Mouse (Mus musculus): ENCODE results near the gene Pmvk. TPM values are rescaled to one million over a fixed set of nuclear protein-coding genes. Genes with fewer than 3 reads are reported as not detected.

Gene Pmvk
- polyA plus RNA-seq, 1 experiment from 2014 or later = 142 TPM

DNA sequence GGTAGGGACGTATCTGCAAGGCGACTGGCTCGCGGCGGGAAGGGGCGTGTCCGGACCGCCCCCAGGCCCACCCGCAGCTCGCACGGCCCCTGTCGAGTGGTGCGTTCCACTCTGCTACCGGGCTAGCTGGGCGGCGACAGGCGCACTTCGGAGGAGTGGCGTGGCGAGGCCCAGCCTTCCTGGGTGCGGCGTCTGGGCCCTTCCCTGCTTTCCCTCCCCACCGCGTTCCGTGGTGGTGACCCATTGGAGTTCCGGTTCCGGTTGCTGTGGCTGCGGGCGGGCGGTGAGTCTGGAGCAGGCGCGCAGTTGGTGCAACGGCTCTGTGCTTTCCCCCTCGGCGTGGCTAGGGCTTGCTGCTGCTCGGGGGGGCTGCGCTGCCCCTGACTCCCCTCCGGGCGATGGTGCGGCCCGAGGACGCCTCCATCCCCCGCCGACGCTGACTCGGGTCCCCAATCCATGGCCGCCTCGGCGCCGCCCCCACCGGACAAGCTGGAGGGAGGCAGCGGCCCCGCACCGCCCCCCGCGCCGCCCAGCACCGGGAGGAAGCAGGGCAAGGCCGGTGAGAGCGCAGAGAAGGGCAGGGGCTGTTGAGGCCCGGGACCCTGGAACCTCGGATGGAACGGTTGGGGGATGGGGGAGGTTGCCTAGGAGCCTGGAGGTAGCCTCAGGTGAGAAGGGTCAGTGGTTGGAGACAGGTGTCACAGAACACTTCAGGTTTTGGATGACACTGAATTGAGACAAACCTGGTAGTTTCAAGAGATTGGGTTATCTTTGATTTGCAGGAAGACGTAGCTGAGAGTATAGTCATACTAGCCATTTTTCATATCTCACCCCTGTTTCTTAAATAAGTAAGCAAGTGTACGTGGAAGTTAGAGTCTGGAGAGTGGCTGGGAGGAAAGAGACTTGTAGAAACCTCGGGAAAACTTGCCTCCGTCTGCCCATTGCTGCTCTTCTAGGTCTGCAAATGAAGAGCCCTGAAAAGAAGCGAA lies 23.9 kb upstream of the Pmvk start, which contains the start of gene Pygo2:
TSS of gene Pygo2 (plus strand) at position 44 of the 989 bp plus-strand sequence.
- Histone ChIP-seq H3K27me3 (replicated peaks) (no peaks in the 10 kb centered on the region), H3K4me2 (peak within 1 kb of the TSS; percentile 59), H3K4me1 (peaks cover 33% of the 10 kb centered on the region), H3K9ac (replicated peaks) (peak within 1 kb of the TSS; percentile 96), H3K9me3 (replicated peaks) (no peaks in the 10 kb centered on the region), H3K4me3 (replicated peaks) (peak within 1 kb of the TSS; percentile 79), H3K36me3 (peaks cover 29% of the 10 kb centered on the region), H3K27ac (replicated peaks) (peak within 1 kb of the TSS; percentile 88)
- WGBS = 3% methylated on average over 64 of the region's 68 CpGs
- peak; percentile 98 for ATAC-seq (ENCODE audit: low FRiP score)

- 93% methylated on average over 8 of the region's 8 CpGs for WGBS
- Histone ChIP-seq H3K4me2 (no peak overlapping the region), H3K4me3 (replicated peaks) (no peak overlapping the region), H3K36me3 (peaks cover 23% of the 10 kb centered on the region), H3K4me1 (peaks cover 47% of the 10 kb centered on the region), H3K27ac (replicated peaks) (no peak overlapping the region), H3K27me3 (replicated peaks) (no peaks in the 10 kb centered on the region), H3K9ac (replicated peaks) (no peak overlapping the region), H3K9me3 (replicated peaks) (no peaks in the 10 kb centered on the region)
- ATAC-seq (ENCODE audit: low FRiP score) = no peak
These were observed 21.7 kb upstream of the Pmvk start for GRCm38 (mm10) chr3:89432606-89433005.

DNA sequence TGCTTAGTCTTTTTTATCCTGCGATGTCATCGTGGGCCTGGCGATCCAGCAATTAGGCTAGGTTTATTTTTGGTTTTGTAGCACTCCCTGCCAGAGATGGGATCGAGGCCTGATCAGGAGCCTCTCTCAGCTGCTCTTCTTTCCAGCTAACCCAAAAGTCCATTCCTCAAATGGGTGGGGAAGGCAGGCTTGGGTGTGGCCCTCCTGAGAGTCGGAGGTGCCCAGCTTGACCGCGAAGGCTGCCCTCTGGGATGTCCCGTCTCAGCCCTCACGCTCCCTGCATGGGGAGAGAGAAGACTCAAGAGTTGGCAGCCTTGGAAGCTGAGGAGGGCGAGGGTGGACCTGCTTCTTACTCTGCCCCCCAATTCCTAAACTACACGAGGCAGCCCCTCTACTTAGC lies 19.8 kb upstream of the Pmvk start:
- Histone ChIP-seq H3K4me1 (peaks cover 47% of the 10 kb centered on the region), H3K27me3 (replicated peaks) (no peaks in the 10 kb centered on the region), H3K36me3 (peaks cover 22% of the 10 kb centered on the region), H3K4me3 (replicated peaks) (no peak overlapping the region), H3K9ac (replicated peaks) (no peak overlapping the region), H3K4me2 (no peak overlapping the region), H3K27ac (replicated peaks) (no peak overlapping the region; the same call in 1 of the 2 replicates), H3K9me3 (replicated peaks) (no peaks in the 10 kb centered on the region)
- ATAC-seq (ENCODE audit: low FRiP score) = no peak
- WGBS = 89% methylated on average over 11 of the region's 11 CpGs

- Histone ChIP-seq H3K9ac (replicated peaks) (no peak overlapping the region), H3K4me2 (no peak overlapping the region), H3K4me1 (peaks cover 47% of the 10 kb centered on the region), H3K36me3 (peaks cover 22% of the 10 kb centered on the region), H3K4me3 (replicated peaks) (no peak overlapping the region), H3K27ac (replicated peaks) (peak overlapping the region; percentile 4; the same call in 1 of the 2 replicates), H3K9me3 (replicated peaks) (no peaks in the 10 kb centered on the region), H3K27me3 (replicated peaks) (no peaks in the 10 kb centered on the region)
- no peak for ATAC-seq (ENCODE audit: low FRiP score)
- 68% methylated on average over 7 of the region's 7 CpGs for WGBS
These were observed 19.3 kb upstream of the Pmvk start for GRCm38 (mm10) chr3:89435041-89435440.

- H3K4me2 ChIP-seq = peak within 1 kb of the TSS; percentile 46
- peak within 1 kb of the TSS; percentile 62 for H3K27ac ChIP-seq (replicated peaks)
- 5% methylated on average over 15 of the region's 16 CpGs for WGBS
- H3K27me3 ChIP-seq (replicated peaks) = no peaks in the 10 kb centered on the region
- H3K36me3 ChIP-seq = peaks cover 22% of the 10 kb centered on the region
- ATAC-seq (ENCODE audit: low FRiP score) = peak; percentile 53; the same call in 1 of the 2 replicates
- peaks cover 40% of the 10 kb centered on the region for H3K4me1 ChIP-seq
- H3K4me3 ChIP-seq (replicated peaks) = peak within 1 kb of the TSS; percentile 36
- no peaks in the 10 kb centered on the region for H3K9me3 ChIP-seq (replicated peaks)
- H3K9ac ChIP-seq (replicated peaks) = 0 out of 2 replicates have a peak within 1 kb of the TSS, but pooled peaks have one; percentile 8
These were observed 17.9 kb upstream of the Pmvk start, which contains the start of gene Pbxip1 for GRCm38 (mm10) chr3:89436176-89437113. Gene Pbxip1, plus strand, starts transcription at chr3:89436706.

- Histone ChIP-seq H3K9me3 (replicated peaks) (no peaks in the 10 kb centered on the region), H3K4me3 (replicated peaks) (peak overlapping the region; percentile 36), H3K9ac (replicated peaks) (0 out of 2 replicates have a peak overlapping the region, but pooled peaks have one; percentile 8), H3K27ac (replicated peaks) (peak overlapping the region; percentile 62), H3K4me1 (peaks cover 32% of the 10 kb centered on the region), H3K36me3 (peaks cover 22% of the 10 kb centered on the region), H3K27me3 (replicated peaks) (no peaks in the 10 kb centered on the region), H3K4me2 (peak overlapping the region; percentile 46)
- no peak for ATAC-seq (ENCODE audit: low FRiP score)
- 22% methylated on average over 5 of the region's 5 CpGs for WGBS
These were observed 17.1 kb upstream of the Pmvk start for GRCm38 (mm10) chr3:89437269-89437668.

- H3K27ac ChIP-seq (replicated peaks) = no peak overlapping the region
- no peaks in the 10 kb centered on the region for H3K36me3 ChIP-seq
- ATAC-seq (ENCODE audit: low FRiP score) = no peak
- no peaks in the 10 kb centered on the region for H3K27me3 ChIP-seq (replicated peaks)
- no peaks in the 10 kb centered on the region for H3K9me3 ChIP-seq (replicated peaks)
- H3K4me2 ChIP-seq = no peak overlapping the region
- H3K9ac ChIP-seq (replicated peaks) = no peak overlapping the region
- no peak overlapping the region for H3K4me3 ChIP-seq (replicated peaks)
- H3K4me1 ChIP-seq = peaks cover 15% of the 10 kb centered on the region
- WGBS = 87% methylated on average over 2 of the region's 2 CpGs
These were observed 13.7 kb upstream of the Pmvk start for GRCm38 (mm10) chr3:89440691-89441090.

GRCm38 (mm10) chr3:89448720-89449537 lies 5.4 kb upstream of the Pmvk start:
- Histone ChIP-seq H3K27me3 (replicated peaks) (no peaks in the 10 kb centered on the region), H3K4me2 (no peak overlapping the region), H3K36me3 (no peaks in the 10 kb centered on the region), H3K9ac (replicated peaks) (no peak overlapping the region), H3K4me3 (replicated peaks) (no peak overlapping the region), H3K4me1 (0 out of 2 replicates have a peak, but pooled peaks cover 9% of the 10 kb centered on the region), H3K27ac (replicated peaks) (no peak overlapping the region), H3K9me3 (replicated peaks) (no peaks in the 10 kb centered on the region)
- 72% methylated on average over 13 of the region's 13 CpGs for WGBS
- peak; percentile 23; the same call in 1 of the 2 replicates for ATAC-seq (ENCODE audit: low FRiP score)

DNA sequence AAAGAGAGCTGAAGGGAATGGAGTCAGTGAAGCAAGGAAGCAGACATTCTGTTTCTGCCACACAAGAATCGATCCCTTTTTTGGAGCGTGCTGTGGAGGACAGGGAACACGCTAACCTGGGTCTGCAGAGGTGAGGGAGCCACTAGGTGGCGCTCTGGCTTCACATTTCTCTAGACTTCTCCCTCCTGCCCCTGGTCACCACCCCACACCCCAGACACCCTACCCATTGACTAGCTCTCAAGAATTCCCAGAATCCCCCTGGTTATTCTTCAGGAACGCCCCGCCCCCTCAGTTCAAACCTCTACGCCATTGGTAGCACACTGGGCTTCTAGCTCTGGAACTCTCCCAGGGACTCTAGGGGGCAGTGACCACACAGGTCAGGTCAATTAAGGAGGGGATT lies 4.8 kb upstream of the Pmvk start:
- no peak overlapping the region for H3K4me3 ChIP-seq (replicated peaks)
- no peaks in the 10 kb centered on the region for H3K9me3 ChIP-seq (replicated peaks)
- no peaks in the 10 kb centered on the region for H3K36me3 ChIP-seq
- no peaks in the 10 kb centered on the region for H3K27me3 ChIP-seq (replicated peaks)
- H3K4me2 ChIP-seq = no peak overlapping the region
- no peak overlapping the region for H3K9ac ChIP-seq (replicated peaks)
- H3K27ac ChIP-seq (replicated peaks) = no peak overlapping the region
- 41% methylated on average over 7 of the region's 7 CpGs for WGBS
- peak; percentile 79 for ATAC-seq (ENCODE audit: low FRiP score)
- H3K4me1 ChIP-seq = 0 out of 2 replicates have a peak, but pooled peaks cover 9% of the 10 kb centered on the region

DNA sequence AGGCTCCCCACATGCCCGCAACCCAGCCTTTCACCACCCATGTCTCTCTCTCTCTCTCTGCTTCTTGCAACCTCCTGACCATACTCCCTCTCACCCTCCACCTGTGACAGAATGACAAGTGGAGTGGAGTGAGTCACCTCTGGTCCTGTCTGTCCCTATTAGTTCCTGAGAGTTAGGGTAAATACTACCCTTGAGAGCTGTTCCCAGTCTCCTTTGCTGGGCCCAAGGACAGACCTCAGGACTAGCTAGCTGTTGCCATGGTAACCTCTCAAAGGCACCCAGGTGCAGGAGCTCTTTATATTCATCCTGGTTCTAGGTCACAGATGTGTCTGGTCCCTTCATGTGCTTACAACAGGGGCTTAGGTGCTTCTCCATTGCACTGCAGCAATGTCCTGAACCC lies 2.4 kb upstream of the Pmvk start:
- Histone ChIP-seq H3K4me3 (replicated peaks) (no peak overlapping the region), H3K9me3 (replicated peaks) (no peaks in the 10 kb centered on the region), H3K4me1 (0 out of 2 replicates have a peak, but pooled peaks cover 9% of the 10 kb centered on the region), H3K9ac (replicated peaks) (no peak overlapping the region), H3K27ac (replicated peaks) (no peak overlapping the region), H3K4me2 (no peak overlapping the region), H3K27me3 (replicated peaks) (no peaks in the 10 kb centered on the region), H3K36me3 (no peaks in the 10 kb centered on the region)
- no peak for ATAC-seq (ENCODE audit: low FRiP score)
- 94% methylated on average over 1 of the region's 1 CpGs for WGBS
